Mouse (Mus musculus) G1E (cell line): ENCODE data around the gene Ifnlr1.

Source experiments
- CTCF ChIP-seq: IDR thresholded peaks from 2 replicates; pipeline ENCODE4 v1.5.1; 2012; ENCODE audit warnings: low read depth, low read length, inconsistent platforms, mixed read lengths
- GATA1 ChIP-seq: IDR thresholded peaks from 2 replicates; pipeline ENCODE4 v1.6.1; 2012; ENCODE audit warnings: borderline replicate concordance, low read length, inconsistent platforms, mixed read lengths

DNA sequence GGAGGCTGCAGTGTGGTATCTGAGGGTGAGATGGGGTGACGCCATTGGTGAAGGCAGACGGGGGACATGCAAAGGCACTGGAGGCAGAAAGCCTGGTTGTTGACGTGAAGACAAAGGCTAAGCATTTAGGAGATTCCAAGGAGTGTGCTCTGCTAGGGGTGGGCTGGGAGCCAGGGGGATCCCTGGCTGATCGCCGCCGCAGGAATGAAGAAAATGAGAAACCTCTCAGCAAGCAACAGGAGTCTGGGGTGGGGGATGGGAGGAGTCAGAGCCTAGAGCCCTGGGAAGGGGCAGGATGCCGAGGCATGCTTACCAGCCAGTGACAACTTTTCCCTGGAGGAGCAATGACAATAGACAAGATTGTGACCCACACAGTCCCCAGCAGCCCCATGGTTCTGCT, 30.6 kb upstream of the Ifnlr1 start:
- TF ChIP-seq CTCF (no peak), GATA1 (no peak)
